Mouse (Mus musculus): ENCODE results near the gene Nup205.

GRCm38 (mm10) chr6:35265580-35266278 is 88.5 kb downstream of the Nup205 start:
- TF ChIP-seq POLR2A (IDR thresholded peaks at IDR 0.05; ENCODE audit: insufficient read length, low read depth) = no peak
- TF ChIP-seq USF1 (IDR thresholded peaks at IDR 0.05; ENCODE audit: low read depth) = no peak
- no peak for TF ChIP-seq MAX (IDR thresholded peaks at IDR 0.05; ENCODE audit: low read depth)
